Mouse (Mus musculus) thymus, postnatal 4 days (tissue): Measurements from ENCODE around the gene Oaz1.

Experiments
- DNase-seq: peaks from one replicate; pipeline ENCODE4 v3.0.0; 2021

Gene Oaz1

GRCm38 (mm10) chr10:80854913-80855748 is 28.7 kb downstream of the Oaz1 start, which contains the start of the genes Lsm7 and Sppl2b:
TSS of gene Lsm7 (minus strand) at chr10:80855209.
TSS of gene Sppl2b (plus strand) at chr10:80855275.
- peak; percentile 99 for DNase-seq

DNA sequence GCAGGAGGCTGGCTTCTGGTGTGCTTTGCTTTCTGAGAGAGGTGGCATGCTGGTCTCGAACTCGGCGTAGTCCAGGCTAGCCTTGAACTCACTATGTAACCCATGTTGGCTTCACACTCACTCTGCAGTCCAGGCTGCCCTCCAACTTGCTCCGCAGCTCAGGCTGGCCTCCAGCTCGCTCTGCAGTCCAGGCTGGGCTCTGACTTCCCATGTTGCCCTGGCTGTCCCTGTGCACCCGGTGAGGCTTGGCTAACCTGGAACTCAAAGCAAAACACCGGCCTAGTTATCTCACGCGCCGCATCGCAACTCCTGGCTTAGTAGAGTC is 29.3 kb downstream of the Oaz1 start:
- no peak for DNase-seq

GRCm38 (mm10) chr10:80856267-80856666 is 29.8 kb downstream of the Oaz1 start:
- DNase-seq: peak; percentile 39

GRCm38 (mm10) chr10:80856908-80857307 is 30.5 kb downstream of the Oaz1 start:
- no peak for DNase-seq

DNA sequence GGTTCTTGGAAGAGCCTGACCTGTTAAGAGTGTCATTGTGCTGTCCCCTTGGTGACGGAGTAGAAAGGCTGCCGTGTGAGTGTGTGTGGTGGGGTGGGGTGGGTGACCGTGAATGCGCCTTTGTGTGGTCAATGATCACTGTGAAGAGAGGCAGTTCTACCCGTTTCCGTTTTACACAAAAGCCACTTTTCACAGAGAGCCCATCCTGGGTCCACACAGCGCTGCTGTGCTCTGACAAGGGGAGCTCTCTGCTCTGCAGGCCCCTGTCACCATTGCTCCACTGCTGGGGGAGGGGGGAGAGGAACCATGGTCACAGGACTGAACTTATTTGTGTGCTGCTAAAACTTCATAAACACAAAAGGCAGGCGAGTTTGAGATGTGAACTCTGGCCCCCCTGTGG is 30.9 kb downstream of the Oaz1 start:
- no peak for DNase-seq

- DNase-seq: no peak
These were observed 31.4 kb downstream of the Oaz1 start for GRCm38 (mm10) chr10:80857848-80858247.

GRCm38 (mm10) chr10:80858350-80858935 is 32.0 kb downstream of the Oaz1 start:
- DNase-seq: no peak

- no peak for DNase-seq
These were observed 35.8 kb downstream of the Oaz1 start for GRCm38 (mm10) chr10:80862305-80862704.

DNA sequence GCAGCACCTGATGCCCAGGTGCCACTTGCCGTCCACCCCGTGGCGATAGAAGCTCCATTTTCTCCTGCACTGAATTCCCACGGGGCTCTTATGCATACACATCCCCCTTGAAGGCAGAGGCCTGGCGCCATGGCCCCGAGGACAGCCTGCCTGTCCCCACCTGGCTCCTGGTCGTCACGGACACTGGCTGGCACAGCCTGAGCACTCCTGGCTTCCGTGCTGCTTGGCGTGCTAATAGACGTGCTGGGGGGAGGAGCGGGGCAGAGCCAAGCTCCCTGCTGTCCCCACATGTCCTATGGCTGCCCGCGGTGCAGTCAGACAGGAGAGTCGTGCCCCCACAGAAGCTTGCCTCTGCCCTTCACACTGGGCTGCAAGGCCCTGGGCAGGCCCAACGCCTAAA is 38.0 kb downstream of the Oaz1 start:
- DNase-seq: no peak

GRCm38 (mm10) chr10:80870993-80871392 is 44.5 kb downstream of the Oaz1 start:
- DNase-seq: no peak

GRCm38 (mm10) chr10:80871581-80871980 is 45.1 kb downstream of the Oaz1 start, which contains the start of gene Tmprss9:
TSS of gene Tmprss9 (plus strand) at chr10:80871848.
- DNase-seq: no peak

DNA sequence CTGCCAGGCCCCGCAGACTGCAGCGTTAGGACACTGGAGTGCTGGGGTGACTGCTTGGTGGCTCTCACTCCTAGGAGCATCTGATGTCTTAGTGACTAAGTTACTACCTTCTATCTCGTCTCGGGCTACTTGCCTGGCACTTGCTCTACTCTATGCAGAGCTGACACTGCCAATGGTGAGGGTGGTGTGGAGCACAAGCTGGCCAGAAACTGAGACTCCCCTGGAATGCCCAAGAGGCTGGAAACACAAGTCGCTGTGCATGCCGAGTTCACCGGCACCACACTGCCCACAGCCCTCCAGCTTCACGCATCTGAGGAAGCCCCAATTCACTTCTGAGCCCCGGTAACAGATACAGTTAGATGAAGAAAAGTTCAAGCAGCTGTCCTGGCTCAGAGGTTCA is 47.6 kb downstream of the Oaz1 start:
- no peak for DNase-seq

- peak; percentile 78 for DNase-seq
These were observed 49.6 kb downstream of the Oaz1 start for GRCm38 (mm10) chr10:80876028-80876427.

DNA sequence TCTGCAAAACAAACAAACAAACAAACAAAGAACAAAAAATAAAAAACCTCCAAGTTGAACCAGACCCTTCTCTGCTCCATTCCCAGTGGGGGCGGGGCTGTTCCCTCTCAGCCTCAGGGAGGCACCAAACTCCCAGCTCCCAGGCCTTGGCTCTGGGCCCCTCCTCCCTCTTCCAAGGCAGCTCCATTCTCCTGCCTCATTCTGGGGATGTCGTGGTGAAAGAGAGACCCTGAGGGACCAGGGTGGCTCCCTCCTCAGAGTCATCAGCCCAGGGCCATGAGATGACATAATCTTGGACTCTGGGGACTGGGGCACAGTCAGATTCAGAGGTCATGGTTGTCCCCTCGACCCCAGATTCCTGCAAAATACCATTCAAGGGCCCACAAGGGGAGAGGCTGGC is 50.1 kb downstream of the Oaz1 start:
- DNase-seq: no peak
